Mouse (Mus musculus) cortical plate, adult 2 months (tissue): ENCODE data around the gene Dtx3.

Source experiments
- CTCF ChIP-seq: fragments of 200-500 bp; IDR thresholded peaks from 2 replicates; pipeline ENCODE4 v1.5.1; 2011; ENCODE audit warnings: mild to moderate bottlenecking, control low read depth, low read length; ENCODE audit not compliant: insufficient read depth; ENCODE audit errors: extremely low read depth
- POLR2A ChIP-seq: fragments of 200-500 bp; IDR thresholded peaks from 2 replicates; pipeline ENCODE4 v1.6.1; 2011; ENCODE audit warnings: mild to moderate bottlenecking, low read length, control low read depth; ENCODE audit not compliant: insufficient read depth; ENCODE audit errors: extremely low read depth

GRCm38 (mm10) chr10:127145303-127145702, 50.2 kb downstream of the Dtx3 start:
- TF ChIP-seq POLR2A (no peak), CTCF (no peak)
